Mouse (Mus musculus): ENCODE results near the gene Tarbp2.

DNA sequence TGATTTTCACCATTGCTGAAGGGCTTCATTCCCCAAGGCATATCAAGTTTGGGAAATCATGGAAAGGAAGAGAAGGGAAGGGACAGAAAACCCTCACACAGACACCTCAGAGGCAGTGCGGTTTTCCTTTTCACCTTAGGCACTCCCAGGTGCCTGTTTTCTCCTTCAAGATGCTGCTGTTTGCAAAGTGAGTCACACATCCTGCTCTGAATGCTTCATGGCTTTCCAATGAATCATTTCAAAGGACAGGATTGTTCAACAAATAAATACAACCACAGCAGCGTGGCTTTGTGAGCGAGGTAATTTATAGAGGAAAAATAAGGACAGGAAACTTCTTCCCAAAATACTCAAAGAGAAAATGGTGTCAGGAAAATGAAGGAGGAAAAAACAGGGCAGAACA, 54.1 kb downstream of the Tarbp2 start:
- no peak for TF ChIP-seq CTCF (IDR thresholded peaks at IDR 0.05; ENCODE audit: extremely low read depth, insufficient read length, insufficient replicate concordance, low read depth, low read length)
- no peak for TF ChIP-seq POLR2A (IDR thresholded peaks at IDR 0.05; ENCODE audit: low read depth, low read length)

Data from small intestine, adult 2 months (tissue).